Mouse (Mus musculus): ENCODE data around the gene Smyd4. TPM values are rescaled to one million over a fixed set of nuclear protein-coding genes. Genes with fewer than 3 reads are reported as not detected.

Smyd4 gene
- polyA plus RNA-seq (2014; fragmentation: Illumina TruSeq; extraction: RNeasy Lipid Tissue Mini Kit (QIAGEN cat#74804); ENCODE audit: low read depth, low replicate concordance), result 2.8 TPM

GRCm38 (mm10) chr11:75348199-75348889 lies at the start of gene Smyd4, which contains the start of gene Rpa1:
Smyd4 (plus strand) TSS chr11:75348433.
Rpa1 (minus strand) TSS chr11:75348324.

GRCm38 (mm10) chr11:75422013-75422792 lies 74.0 kb downstream of the Smyd4 start, which contains the start of gene Serpinf1:
Serpinf1 (minus strand) TSS chr11:75422701.

GRCm38 (mm10) chr11:75439363-75439762 lies 91.1 kb downstream of the Smyd4 start, which contains the start of gene Serpinf2:
Serpinf2 (minus strand) TSS chr11:75439591.

GRCm38 (mm10) chr11:75453991-75454930 lies 106.0 kb downstream of the Smyd4 start, which contains the start of gene Wdr81:
Wdr81 (minus strand) TSS chr11:75454717.

Other genes starting within 250 kb of the Smyd4 start
- gene Hic1, start 178.9 kb upstream of the Smyd4 start, polyA plus RNA-seq (2014; fragmentation: Illumina TruSeq; extraction: RNeasy Lipid Tissue Mini Kit (QIAGEN cat#74804); ENCODE audit: low read depth, low replicate concordance), result not detected
- 7.2 TPM for gene Ovca2, start 169.6 kb upstream of the Smyd4 start, polyA plus RNA-seq (2014; fragmentation: Illumina TruSeq; extraction: RNeasy Lipid Tissue Mini Kit (QIAGEN cat#74804); ENCODE audit: low read depth, low replicate concordance)
- gene Dph1, start 157.2 kb upstream of the Smyd4 start, polyA plus RNA-seq (2014; fragmentation: Illumina TruSeq; extraction: RNeasy Lipid Tissue Mini Kit (QIAGEN cat#74804); ENCODE audit: low read depth, low replicate concordance), result 1.4 TPM
- 1.0 TPM for gene Rtn4rl1, start 154.7 kb upstream of the Smyd4 start, polyA plus RNA-seq (2014; fragmentation: Illumina TruSeq; extraction: RNeasy Lipid Tissue Mini Kit (QIAGEN cat#74804); ENCODE audit: low read depth, low replicate concordance)
- gene Rpa1, start 109 bp upstream of the Smyd4 start, polyA plus RNA-seq (2014; fragmentation: Illumina TruSeq; extraction: RNeasy Lipid Tissue Mini Kit (QIAGEN cat#74804); ENCODE audit: low read depth, low replicate concordance), result 132 TPM
- 3.7 TPM for gene Serpinf1, start 74.3 kb downstream of the Smyd4 start, polyA plus RNA-seq (2014; fragmentation: Illumina TruSeq; extraction: RNeasy Lipid Tissue Mini Kit (QIAGEN cat#74804); ENCODE audit: low read depth, low replicate concordance)
- gene Serpinf2, start 91.2 kb downstream of the Smyd4 start, polyA plus RNA-seq (2014; fragmentation: Illumina TruSeq; extraction: RNeasy Lipid Tissue Mini Kit (QIAGEN cat#74804); ENCODE audit: low read depth, low replicate concordance), result not detected
- gene Wdr81, start 106.3 kb downstream of the Smyd4 start, polyA plus RNA-seq (2014; fragmentation: Illumina TruSeq; extraction: RNeasy Lipid Tissue Mini Kit (QIAGEN cat#74804); ENCODE audit: low read depth, low replicate concordance), result 0.11 TPM
- 3.8 TPM for gene Tlcd2, start 113.3 kb downstream of the Smyd4 start, polyA plus RNA-seq (2014; fragmentation: Illumina TruSeq; extraction: RNeasy Lipid Tissue Mini Kit (QIAGEN cat#74804); ENCODE audit: low read depth, low replicate concordance)
- gene Prpf8, start 138.4 kb downstream of the Smyd4 start, polyA plus RNA-seq (2014; fragmentation: Illumina TruSeq; extraction: RNeasy Lipid Tissue Mini Kit (QIAGEN cat#74804); ENCODE audit: low read depth, low replicate concordance), result 35.5 TPM
- not detected for gene Rilp, start 161.7 kb downstream of the Smyd4 start, polyA plus RNA-seq (2014; fragmentation: Illumina TruSeq; extraction: RNeasy Lipid Tissue Mini Kit (QIAGEN cat#74804); ENCODE audit: low read depth, low replicate concordance)
- gene Scarf1, start 165.1 kb downstream of the Smyd4 start, polyA plus RNA-seq (2014; fragmentation: Illumina TruSeq; extraction: RNeasy Lipid Tissue Mini Kit (QIAGEN cat#74804); ENCODE audit: low read depth, low replicate concordance), result not detected
- 3.3 TPM for gene Slc43a2, start 183.3 kb downstream of the Smyd4 start, polyA plus RNA-seq (2014; fragmentation: Illumina TruSeq; extraction: RNeasy Lipid Tissue Mini Kit (QIAGEN cat#74804); ENCODE audit: low read depth, low replicate concordance)
- 94.6 TPM for gene Pitpna, start 239.7 kb downstream of the Smyd4 start, polyA plus RNA-seq (2014; fragmentation: Illumina TruSeq; extraction: RNeasy Lipid Tissue Mini Kit (QIAGEN cat#74804); ENCODE audit: low read depth, low replicate concordance)

All from testis, adult 10 weeks (tissue).